Mouse (Mus musculus): ENCODE measurements at regions not wholly inside any gene's neighbourhood (a gene's known extent, or its start where the extent isn't known, plus 50 kb on each side); places are given as distances from the start of the nearest gene placed in this dataset.

- Histone ChIP-seq H3K4me3 (ENCODE audit: insufficient read depth in 1 of 2, low read depth in 1 of 2, low read length in 2 of 2, poor library complexity in 1 of 2, severe bottlenecking in 1 of 2) (no peak overlapping the region), H3K9ac (ENCODE audit: insufficient read depth, low read depth, low read length, poor library complexity, severe bottlenecking) (no peak overlapping the region), H3K9me3 (ENCODE audit: control insufficient read depth, insufficient read depth, low read depth, low read length) (no peaks in the 10 kb centered on the region), H3K36me3 (ENCODE audit: control insufficient read depth, insufficient read depth, low read length, poor library complexity, severe bottlenecking) (no peaks in the 10 kb centered on the region), H3K4me1 (ENCODE audit: control insufficient read depth in 2 of 2, insufficient read depth in 2 of 2, low read length in 2 of 2, poor library complexity in 1 of 2) (no peaks in the 10 kb centered on the region), H3K27ac (ENCODE audit: insufficient read depth, low read depth, low read length, poor library complexity, severe bottlenecking) (no peak overlapping the region)
- TF ChIP-seq ZNF384 (IDR thresholded peaks at IDR 0.05; ENCODE audit: low read depth, low read length) (no peak), ZC3H11A (IDR thresholded peaks at IDR 0.05; ENCODE audit: borderline replicate concordance, low read depth, low read length) (no peak), HCFC1 (IDR thresholded peaks at IDR 0.05; ENCODE audit: borderline replicate concordance, insufficient read depth, low read length) (no peak), MAFK (IDR thresholded peaks at IDR 0.05; ENCODE audit: insufficient read depth, low read depth, low read length) (no peak), CHD2 (IDR thresholded peaks at IDR 0.05; ENCODE audit: low read depth, low read length) (no peak)
- DNase-seq (ENCODE audit: low read depth, low spot score), result no peak
- in situ Hi-C loops (cut with MboI; ENCODE audit: low sequenced_read_pairs in 2 of 2, unreplicated experiment in 2 of 2), result no loop called here
These were observed 63.8 kb upstream of the Nt5c1b start for GRCm38 (mm10) chr12:10305970-10306369.

Data from ES-E14 (cell line).